Mouse (Mus musculus): ENCODE measurements around the gene Socs2. TPM values are rescaled to one million over a fixed set of nuclear protein-coding genes. Genes with fewer than 3 reads are reported as not detected.
A peak's percentile ranks its signal among the peaks of the same experiment; 100 is the strongest.

The Socs2 gene
- polyA plus RNA-seq, 1 experiment, result 10.2 TPM

- 34% methylated on average over 23 of the region's 23 CpGs for WGBS
- Histone ChIP-seq H3K27me3 (ENCODE audit: control insufficient read depth, insufficient read depth, low read length) (no peaks in the 10 kb centered on the region), H3K4me1 (ENCODE audit: control insufficient read depth, insufficient read depth, insufficient read length) (peaks cover 11% of the 10 kb centered on the region; the same call in 1 of the 2 replicates), H3K27ac (ENCODE audit: insufficient read depth, low read length) (peak overlapping the region; percentile 24; the same call in 1 of the 2 replicates), H3K36me3 (ENCODE audit: control insufficient read depth, insufficient read depth, low read length) (no peaks in the 10 kb centered on the region), H3K4me3 (ENCODE audit: extremely low read depth, insufficient read depth, insufficient read length) (peak overlapping the region; percentile 36; the same call in 1 of the 2 replicates)
- TF ChIP-seq CTCF (IDR thresholded peaks at IDR 0.05; ENCODE audit: extremely low read depth, insufficient read depth, insufficient read length, insufficient replicate concordance) (no peak), POLR2A (IDR thresholded peaks at IDR 0.05; ENCODE audit: low read depth, low read length) (no peak)
- DNase-seq (ENCODE audit: low read depth in 1 of 2, low spot score in 2 of 2), result peak; percentile 20 to 75
Observed at GRCm38 (mm10) chr10:95388821-95389477, 28.0 kb downstream of the Socs2 start.

- Histone ChIP-seq H3K27me3 (ENCODE audit: control insufficient read depth, insufficient read depth, low read length) (no peaks in the 10 kb centered on the region), H3K27ac (ENCODE audit: insufficient read depth, low read length) (no peak overlapping the region), H3K4me3 (ENCODE audit: extremely low read depth, insufficient read depth, insufficient read length) (no peak overlapping the region), H3K36me3 (ENCODE audit: control insufficient read depth, insufficient read depth, low read length) (no peaks in the 10 kb centered on the region), H3K4me1 (ENCODE audit: control insufficient read depth, insufficient read depth, insufficient read length) (peaks cover 11% of the 10 kb centered on the region; the same call in 1 of the 2 replicates)
- WGBS, result 92% methylated on average over 6 of the region's 6 CpGs
- no peak for TF ChIP-seq CTCF (IDR thresholded peaks at IDR 0.05; ENCODE audit: extremely low read depth, insufficient read depth, insufficient read length, insufficient replicate concordance)
- no peak for TF ChIP-seq POLR2A (IDR thresholded peaks at IDR 0.05; ENCODE audit: low read depth, low read length)
- no peak for DNase-seq (ENCODE audit: low read depth in 1 of 2, low spot score in 2 of 2)
Observed at GRCm38 (mm10) chr10:95386527-95386926, 30.5 kb downstream of the Socs2 start.

DNA sequence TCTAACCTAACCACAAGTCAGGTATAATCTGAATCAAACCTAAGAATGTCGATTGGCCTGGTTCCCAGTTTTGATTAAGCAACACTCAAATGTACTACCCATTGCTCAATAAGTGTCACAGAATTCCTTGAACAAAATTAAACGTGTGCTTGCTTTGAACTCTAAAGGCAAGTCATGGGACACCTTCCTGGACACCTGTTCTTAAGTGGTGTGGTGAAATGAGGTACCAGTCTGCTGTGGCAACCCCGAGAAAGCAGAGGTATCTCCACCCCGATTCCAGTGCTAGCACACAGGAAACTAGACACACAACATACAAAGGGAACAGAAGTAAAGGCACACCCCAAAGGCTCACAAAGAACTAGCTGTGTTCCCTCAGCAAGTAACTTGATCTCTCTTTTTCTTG, 31.2 kb downstream of the Socs2 start:
- no peak for DNase-seq (ENCODE audit: low read depth in 1 of 2, low spot score in 2 of 2)
- H3K27me3 ChIP-seq (ENCODE audit: control insufficient read depth, insufficient read depth, low read length), result no peaks in the 10 kb centered on the region
- 30% methylated on average over 4 of the region's 4 CpGs for WGBS

DNA sequence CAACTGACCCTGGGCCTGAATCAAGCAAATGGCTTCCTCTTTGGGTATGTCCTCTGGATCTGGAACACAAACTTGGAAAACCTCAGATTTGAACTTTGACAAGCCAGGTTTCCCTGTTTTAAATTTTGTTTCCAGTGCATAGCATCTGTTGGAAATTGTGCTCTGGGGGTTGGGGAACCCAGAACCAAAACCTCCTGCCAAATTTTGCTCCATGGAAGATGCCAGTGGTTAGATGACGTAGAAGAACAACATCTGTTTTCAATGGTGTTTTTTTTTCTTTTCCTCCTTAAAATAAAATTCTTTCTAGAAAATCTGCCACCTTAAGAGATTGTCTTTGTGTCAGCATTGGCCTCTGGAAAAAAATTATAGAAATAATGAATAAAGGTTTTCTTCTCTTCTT, 31.9 kb downstream of the Socs2 start:
- TF ChIP-seq CTCF (IDR thresholded peaks at IDR 0.05; ENCODE audit: extremely low read depth, insufficient read depth, insufficient read length, insufficient replicate concordance), result no peak
- TF ChIP-seq POLR2A (IDR thresholded peaks at IDR 0.05; ENCODE audit: low read depth, low read length), result no peak

More for the DNA sequence above, 31.2 kb downstream of the Socs2 start:
- TF ChIP-seq CTCF (IDR thresholded peaks at IDR 0.05; ENCODE audit: extremely low read depth, insufficient read depth, insufficient read length, insufficient replicate concordance), result no peak
- Histone ChIP-seq H3K4me1 (ENCODE audit: control insufficient read depth, insufficient read depth, insufficient read length) (peaks cover 11% of the 10 kb centered on the region; the same call in 1 of the 2 replicates), H3K27ac (ENCODE audit: insufficient read depth, low read length) (no peak overlapping the region), H3K4me3 (ENCODE audit: extremely low read depth, insufficient read depth, insufficient read length) (no peak overlapping the region), H3K36me3 (ENCODE audit: control insufficient read depth, insufficient read depth, low read length) (no peaks in the 10 kb centered on the region)

GRCm38 (mm10) chr10:95384446-95384845, 32.5 kb downstream of the Socs2 start:
- Histone ChIP-seq H3K27me3 (ENCODE audit: control insufficient read depth, insufficient read depth, low read length) (no peaks in the 10 kb centered on the region), H3K36me3 (ENCODE audit: control insufficient read depth, insufficient read depth, low read length) (no peaks in the 10 kb centered on the region), H3K4me1 (ENCODE audit: control insufficient read depth, insufficient read depth, insufficient read length) (peaks cover 10% of the 10 kb centered on the region; the same call in 1 of the 2 replicates), H3K4me3 (ENCODE audit: extremely low read depth, insufficient read depth, insufficient read length) (no peak overlapping the region), H3K27ac (ENCODE audit: insufficient read depth, low read length) (no peak overlapping the region)
- no peak for DNase-seq (ENCODE audit: low read depth in 1 of 2, low spot score in 2 of 2)
- TF ChIP-seq CTCF (IDR thresholded peaks at IDR 0.05; ENCODE audit: extremely low read depth, insufficient read depth, insufficient read length, insufficient replicate concordance) (no peak), POLR2A (IDR thresholded peaks at IDR 0.05; ENCODE audit: low read depth, low read length) (no peak)
- 84% methylated on average over 8 of the region's 8 CpGs for WGBS

More for the DNA sequence above, 31.9 kb downstream of the Socs2 start:
- Histone ChIP-seq H3K36me3 (ENCODE audit: control insufficient read depth, insufficient read depth, low read length) (no peaks in the 10 kb centered on the region), H3K27ac (ENCODE audit: insufficient read depth, low read length) (no peak overlapping the region), H3K27me3 (ENCODE audit: control insufficient read depth, insufficient read depth, low read length) (no peaks in the 10 kb centered on the region), H3K4me3 (ENCODE audit: extremely low read depth, insufficient read depth, insufficient read length) (no peak overlapping the region), H3K4me1 (ENCODE audit: control insufficient read depth, insufficient read depth, insufficient read length) (peaks cover 11% of the 10 kb centered on the region; the same call in 1 of the 2 replicates)
- DNase-seq (ENCODE audit: low read depth in 1 of 2, low spot score in 2 of 2), result no peak
- WGBS, result 93% methylated on average over 1 of the region's 1 CpGs

DNA sequence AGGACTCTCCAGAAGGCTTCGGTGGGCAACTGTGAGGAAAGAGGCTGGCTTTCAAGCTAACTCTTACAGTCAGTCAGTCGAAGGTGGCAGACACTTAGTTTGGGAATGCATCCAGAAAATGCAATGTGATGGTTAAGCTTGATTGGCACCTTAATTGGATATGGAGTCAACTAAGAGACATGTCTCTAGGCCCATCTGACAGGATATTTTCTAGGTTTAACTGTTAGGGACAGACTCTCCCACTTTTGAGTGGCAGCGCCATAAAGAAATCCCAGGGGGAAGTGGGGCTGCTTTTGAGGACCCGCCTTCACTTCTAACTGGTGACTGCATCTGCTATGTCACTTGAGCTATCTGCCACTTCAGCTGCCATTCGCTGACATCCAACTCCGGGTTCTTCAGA, 43.6 kb downstream of the Socs2 start:
- no peak overlapping the region for H3K4me3 ChIP-seq (ENCODE audit: extremely low read depth, insufficient read depth, insufficient read length)
- WGBS, result 94% methylated on average over 6 of the region's 6 CpGs
- H3K36me3 ChIP-seq (ENCODE audit: control insufficient read depth, insufficient read depth, low read length), result no peaks in the 10 kb centered on the region
- DNase-seq (ENCODE audit: low read depth in 1 of 2, low spot score in 2 of 2), result no peak
- peaks cover 13% of the 10 kb centered on the region; the same call in 1 of the 2 replicates for H3K4me1 ChIP-seq (ENCODE audit: control insufficient read depth, insufficient read depth, insufficient read length)
- H3K27me3 ChIP-seq (ENCODE audit: control insufficient read depth, insufficient read depth, low read length), result no peaks in the 10 kb centered on the region
- TF ChIP-seq POLR2A (IDR thresholded peaks at IDR 0.05; ENCODE audit: low read depth, low read length), result no peak
- TF ChIP-seq CTCF (IDR thresholded peaks at IDR 0.05; ENCODE audit: extremely low read depth, insufficient read depth, insufficient read length, insufficient replicate concordance), result no peak
- H3K27ac ChIP-seq (ENCODE audit: insufficient read depth, low read length), result no peak overlapping the region

DNA sequence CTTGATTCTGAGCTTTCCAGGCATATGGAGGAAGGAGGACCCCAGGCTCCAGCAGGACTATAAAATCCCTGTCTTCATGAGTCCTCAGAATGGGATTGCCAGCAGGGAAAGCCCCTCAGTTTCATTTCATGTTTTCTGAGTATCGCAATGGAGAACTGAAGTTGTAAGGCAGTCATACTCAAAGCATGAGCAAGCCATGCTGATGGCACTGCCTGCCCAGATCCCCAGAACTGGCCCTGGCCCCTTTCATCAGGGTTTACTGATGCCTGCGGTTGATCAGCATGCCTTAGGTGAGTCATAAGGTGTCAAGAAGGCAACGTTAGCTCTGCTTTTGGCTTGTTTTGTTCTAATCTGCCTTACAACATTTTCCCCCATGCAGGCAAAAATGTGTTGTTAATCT, 45.0 kb downstream of the Socs2 start:
- H3K27me3 ChIP-seq (ENCODE audit: control insufficient read depth, insufficient read depth, low read length), result no peaks in the 10 kb centered on the region
- DNase-seq (ENCODE audit: low read depth in 1 of 2, low spot score in 2 of 2), result peak; percentile 40 to 41
- H3K4me3 ChIP-seq (ENCODE audit: extremely low read depth, insufficient read depth, insufficient read length), result no peak overlapping the region
- no peak overlapping the region for H3K27ac ChIP-seq (ENCODE audit: insufficient read depth, low read length)
- TF ChIP-seq POLR2A (IDR thresholded peaks at IDR 0.05; ENCODE audit: low read depth, low read length) (no peak), CTCF (IDR thresholded peaks at IDR 0.05; ENCODE audit: extremely low read depth, insufficient read depth, insufficient read length, insufficient replicate concordance) (no peak)
- no peaks in the 10 kb centered on the region for H3K36me3 ChIP-seq (ENCODE audit: control insufficient read depth, insufficient read depth, low read length)
- peaks cover 17% of the 10 kb centered on the region for H3K4me1 ChIP-seq (ENCODE audit: control insufficient read depth, insufficient read depth, insufficient read length)
- WGBS, result 44% methylated on average over 3 of the region's 3 CpGs

All from spleen, adult 2 months (tissue).